Comparison of ENCODE assay signal across 19 mouse cellular contexts in genomic region chr14:45439387-45439786, GRCm38 (mm10).
"Had no signal": no experiment of that assay in that cellular context is flagged by ENCODE, and none has a peak within 500 bp of the region (broad histone marks: within the 10 kb centered on the region; RNA-seq: fewer than 3 reads in every experiment).

No protein-coding gene starts in this region.

- H3K4me3 ChIP-seq: left cerebral cortex, adult 2 months; liver, embryonic 13.5 days; midbrain, embryonic 12.5 days; midbrain, embryonic 15.5 days; myocyte; neural tube, embryonic 13.5 days had no signal

- H3K27ac ChIP-seq: left cerebral cortex, adult 2 months; liver, embryonic 13.5 days; midbrain, embryonic 12.5 days; midbrain, embryonic 15.5 days; neural tube, embryonic 13.5 days had no signal

- H3K4me1 ChIP-seq: midbrain, embryonic 12.5 days; midbrain, embryonic 15.5 days; neural tube, embryonic 13.5 days had no signal

- H3K4me2 ChIP-seq: liver, embryonic 13.5 days; midbrain, embryonic 12.5 days; midbrain, embryonic 15.5 days; neural tube, embryonic 13.5 days had no signal

- H3K9me3 ChIP-seq: liver, embryonic 13.5 days; midbrain, embryonic 12.5 days; midbrain, embryonic 15.5 days; neural tube, embryonic 13.5 days had no signal

- H3K9ac ChIP-seq: liver, embryonic 13.5 days; midbrain, embryonic 12.5 days; midbrain, embryonic 15.5 days; neural tube, embryonic 13.5 days had no signal

- ATAC-seq: inflammation-experienced regulatory T-cells, adult 6 months; intestine, embryonic 16.5 days; midbrain, embryonic 15.5 days had no signal

- H3K36me3 ChIP-seq: liver, embryonic 13.5 days; midbrain, embryonic 12.5 days; midbrain, embryonic 15.5 days; neural tube, embryonic 13.5 days had no signal

- H3K27me3 ChIP-seq: liver, embryonic 13.5 days; midbrain, embryonic 12.5 days; midbrain, embryonic 15.5 days; neural tube, embryonic 13.5 days had no signal

- DNase-seq: kidney, adult 8-10 months; kidney, postnatal 14 days; layer of hippocampus, postnatal 36 days; liver, embryonic 13.5 days; lung, adult 2 months; lung, postnatal 14 days; lung, postnatal 4 days; retina, postnatal 1 day; right cerebral cortex, postnatal 25 days; spleen, adult 18-20 months; thymus, adult 18-20 months; thymus, postnatal 4 days had no signal
